Mouse (Mus musculus) ES-Bruce4 (cell line): ENCODE data around the gene Tuba3b. TPM values are rescaled to one million over a fixed set of nuclear protein-coding genes. Genes with fewer than 3 reads are reported as not detected.

ENCODE experiments used
- H3K27ac ChIP-seq: 2 replicates; pipeline ENCODE4 v1.5.1; 2012; ENCODE audit warnings: low read length, inconsistent platforms; ENCODE audit not compliant: insufficient read depth
- H3K27me3 ChIP-seq: 2 replicates; pipeline ENCODE4 v1.6.1; 2012; ENCODE audit warnings: mild to moderate bottlenecking, low read length, inconsistent platforms; ENCODE audit not compliant: control insufficient read depth, poor library complexity, insufficient read depth, severe bottlenecking
- H3K36me3 ChIP-seq: 2 replicates; pipeline ENCODE4 v1.6.1; 2012; ENCODE audit warnings: inconsistent platforms, mild to moderate bottlenecking, low read length, moderate library complexity; ENCODE audit not compliant: control insufficient read depth, poor library complexity, insufficient read depth, severe bottlenecking
- H3K4me1 ChIP-seq: one replicate; pipeline ENCODE4 v1.8.1; 2011; ENCODE audit warnings: low read length; ENCODE audit not compliant: control insufficient read depth, insufficient read depth
- H3K4me3 ChIP-seq: 2 replicates; pipeline ENCODE4 v1.5.1; 2011; ENCODE audit warnings: low read depth, mild to moderate bottlenecking, low read length
- H3K9ac ChIP-seq: 2 replicates; pipeline ENCODE4 v1.6.1; 2012; ENCODE audit warnings: low read depth, mild to moderate bottlenecking, inconsistent platforms; ENCODE audit not compliant: poor library complexity, severe bottlenecking
- H3K9me3 ChIP-seq: replicated peaks from 2 replicates; pipeline ENCODE4 v1.6.1; 2012; ENCODE audit warnings: mild to moderate bottlenecking, low read length, inconsistent platforms; ENCODE audit not compliant: control insufficient read depth, poor library complexity, insufficient read depth, severe bottlenecking
- CTCF ChIP-seq: IDR thresholded peaks from one replicate; pipeline ENCODE4 v1.8.1; 2011; ENCODE audit warnings: low read depth, low read length
- EP300 ChIP-seq: IDR thresholded peaks from 2 replicates; pipeline ENCODE4 v1.6.1; 2011; ENCODE audit warnings: low read depth, low read length; ENCODE audit not compliant: insufficient read depth
- POLR2A ChIP-seq: IDR thresholded peaks from one replicate; pipeline ENCODE4 v1.8.1; 2011; ENCODE audit warnings: low read length; ENCODE audit not compliant: insufficient read depth
- polyA plus RNA-seq: library from polyadenylated mRNA; stranded (reverse); fragments of >200 nt; gene quantifications from 2 replicates; pipeline ENCODE4 v1.2.4, GENCODE M21; 2011; ENCODE audit warnings: low read depth; ENCODE audit not compliant: missing spikeins, insufficient read depth, insufficient read length

Tuba3b gene
- polyA plus RNA-seq, 1 experiment, result not detected

- TF ChIP-seq EP300 (no peak), CTCF (no peak), POLR2A (no peak)
- Histone ChIP-seq H3K4me3 (no peak overlapping the region), H3K4me1 (no peaks in the 10 kb centered on the region), H3K9ac (no peak overlapping the region), H3K36me3 (no peaks in the 10 kb centered on the region), H3K27me3 (no peaks in the 10 kb centered on the region), H3K27ac (no peak overlapping the region), H3K9me3 (no peaks in the 10 kb centered on the region)
These were observed 11.4 kb upstream of the Tuba3b start for GRCm38 (mm10) chr6:145604126-145604525.

GRCm38 (mm10) chr6:145604648-145605047, 10.9 kb upstream of the Tuba3b start:
- H3K9ac ChIP-seq, result no peak overlapping the region
- H3K9me3 ChIP-seq, result no peaks in the 10 kb centered on the region
- no peak overlapping the region for H3K4me3 ChIP-seq
- H3K27ac ChIP-seq, result no peak overlapping the region
- H3K4me1 ChIP-seq, result no peaks in the 10 kb centered on the region
- H3K36me3 ChIP-seq, result no peaks in the 10 kb centered on the region
- TF ChIP-seq POLR2A (no peak), CTCF (no peak), EP300 (no peak)
- no peaks in the 10 kb centered on the region for H3K27me3 ChIP-seq

- Histone ChIP-seq H3K9ac (no peak overlapping the region), H3K36me3 (no peaks in the 10 kb centered on the region), H3K4me3 (no peak overlapping the region), H3K27me3 (no peaks in the 10 kb centered on the region), H3K4me1 (no peaks in the 10 kb centered on the region), H3K9me3 (no peaks in the 10 kb centered on the region), H3K27ac (no peak overlapping the region)
- TF ChIP-seq EP300 (no peak), POLR2A (no peak), CTCF (no peak)
These were observed 10.4 kb upstream of the Tuba3b start for GRCm38 (mm10) chr6:145605203-145605602.

GRCm38 (mm10) chr6:145607746-145608145, 7.8 kb upstream of the Tuba3b start:
- Histone ChIP-seq H3K9me3 (no peaks in the 10 kb centered on the region), H3K4me1 (no peaks in the 10 kb centered on the region), H3K36me3 (no peaks in the 10 kb centered on the region), H3K9ac (no peak overlapping the region), H3K4me3 (no peak overlapping the region), H3K27ac (no peak overlapping the region), H3K27me3 (no peaks in the 10 kb centered on the region)
- TF ChIP-seq CTCF, result no peak
- TF ChIP-seq POLR2A, result no peak
- no peak for TF ChIP-seq EP300

- no peaks in the 10 kb centered on the region for H3K36me3 ChIP-seq
- no peak overlapping the region for H3K9ac ChIP-seq
- no peaks in the 10 kb centered on the region for H3K4me1 ChIP-seq
- no peak overlapping the region for H3K27ac ChIP-seq
- no peaks in the 10 kb centered on the region for H3K27me3 ChIP-seq
- no peaks in the 10 kb centered on the region for H3K9me3 ChIP-seq
- no peak overlapping the region for H3K4me3 ChIP-seq
- TF ChIP-seq POLR2A, result no peak
- TF ChIP-seq EP300, result no peak
These were observed 6.9 kb upstream of the Tuba3b start for GRCm38 (mm10) chr6:145608693-145609092.

GRCm38 (mm10) chr6:145610901-145611300, 4.7 kb upstream of the Tuba3b start:
- H3K4me1 ChIP-seq, result no peaks in the 10 kb centered on the region
- no peaks in the 10 kb centered on the region for H3K27me3 ChIP-seq
- no peak overlapping the region for H3K4me3 ChIP-seq
- no peak for TF ChIP-seq POLR2A
- no peak for TF ChIP-seq CTCF
- no peak for TF ChIP-seq EP300
- no peak overlapping the region for H3K9ac ChIP-seq
- no peaks in the 10 kb centered on the region for H3K36me3 ChIP-seq
- no peaks in the 10 kb centered on the region for H3K9me3 ChIP-seq
- H3K27ac ChIP-seq, result no peak overlapping the region
